Mouse (Mus musculus): Measurements from ENCODE around the gene Ralgapa2. TPM values are rescaled to one million over a fixed set of nuclear protein-coding genes. Genes with fewer than 3 reads are reported as not detected.
"Not testable (repeated sequence)": the region's sequence is repeated elsewhere in the genome, so short reads cannot be mapped to it uniquely, and the experiment has no call there.

The Ralgapa2 gene
- polyA plus RNA-seq, 1 experiment from 2014 or later = 8.6 TPM

DNA sequence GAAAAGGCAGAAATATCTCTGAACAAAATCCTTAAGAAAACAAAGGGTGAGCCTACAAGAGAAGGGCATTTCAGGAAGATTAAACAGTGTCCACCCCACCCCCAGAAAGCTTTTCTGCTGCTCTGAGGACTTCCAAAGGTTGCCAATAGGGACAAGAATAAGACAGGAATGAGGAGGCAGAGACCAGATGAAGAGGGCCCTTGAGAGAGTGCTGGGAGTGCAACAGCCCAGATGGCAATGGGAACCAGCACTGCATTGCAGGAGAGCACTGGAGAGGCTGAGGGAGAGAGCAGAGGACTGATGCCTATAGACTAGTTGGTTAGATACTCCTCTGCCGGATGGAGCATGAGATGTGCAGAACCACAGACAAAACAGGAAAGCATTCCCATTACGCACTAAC, 43.2 kb downstream of the Ralgapa2 start:
- H3K27me3 ChIP-seq (ENCODE audit: control insufficient read depth, insufficient read depth, low read length) = no peaks in the 10 kb centered on the region
- H3K9me3 ChIP-seq (ENCODE audit: control insufficient read depth, low read length) = no peaks in the 10 kb centered on the region
- no peaks in the 10 kb centered on the region for H3K4me1 ChIP-seq (ENCODE audit: control insufficient read depth, insufficient read depth, low read length)
- DNase-seq (ENCODE audit: low spot score) (no peak), ATAC-seq (ENCODE audit: insufficient read depth, low FRiP score, low TSS enrichment) (no peak)
- no peak overlapping the region for H3K4me3 ChIP-seq (ENCODE audit: low read depth, low read length)
- H3K4me2 ChIP-seq (ENCODE audit: low read depth) = no peak overlapping the region
- H3K9ac ChIP-seq (ENCODE audit: low read length) = no peak overlapping the region
- no peak overlapping the region for H3K27ac ChIP-seq (ENCODE audit: low read depth, low read length)
- no peaks in the 10 kb centered on the region for H3K36me3 ChIP-seq (ENCODE audit: control insufficient read depth, insufficient read depth, low read length)
- WGBS = 96% methylated on average over 2 of the region's 2 CpGs

DNA sequence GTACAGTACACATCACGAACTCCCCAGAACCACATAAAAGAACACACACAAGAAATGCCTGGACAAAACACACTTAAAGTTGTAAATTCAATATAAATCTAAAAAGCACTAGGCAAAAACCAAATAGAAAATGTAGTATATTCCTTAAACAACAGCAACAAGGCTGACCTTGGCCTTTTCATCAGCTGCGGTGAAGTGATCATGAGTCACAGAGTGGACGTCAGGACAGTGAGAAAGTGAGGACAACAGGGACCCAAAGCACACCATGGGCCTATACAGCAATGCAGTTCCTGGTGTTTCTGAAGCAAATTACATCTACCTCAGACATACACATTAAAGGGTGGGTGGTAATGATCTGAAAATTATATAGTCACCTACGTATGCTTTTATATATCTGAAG, 44.1 kb downstream of the Ralgapa2 start:
- H3K4me1 ChIP-seq (ENCODE audit: control insufficient read depth, insufficient read depth, low read length) = no peaks in the 10 kb centered on the region
- WGBS = 92% methylated on average over 4 of the region's 4 CpGs
- no peak overlapping the region for H3K4me3 ChIP-seq (ENCODE audit: low read depth, low read length)
- H3K27ac ChIP-seq (ENCODE audit: low read depth, low read length) = no peak overlapping the region
- H3K9ac ChIP-seq (ENCODE audit: low read length) = no peak overlapping the region
- no peaks in the 10 kb centered on the region for H3K27me3 ChIP-seq (ENCODE audit: control insufficient read depth, insufficient read depth, low read length)
- ATAC-seq (ENCODE audit: insufficient read depth, low FRiP score, low TSS enrichment) (no peak), DNase-seq (ENCODE audit: low spot score) (no peak)
- no peak overlapping the region for H3K4me2 ChIP-seq (ENCODE audit: low read depth)
- no peaks in the 10 kb centered on the region for H3K36me3 ChIP-seq (ENCODE audit: control insufficient read depth, insufficient read depth, low read length)
- no peaks in the 10 kb centered on the region for H3K9me3 ChIP-seq (ENCODE audit: control insufficient read depth, low read length)

- H3K36me3 ChIP-seq (ENCODE audit: control insufficient read depth, insufficient read depth, low read length); H3K4me1 ChIP-seq (ENCODE audit: control insufficient read depth, insufficient read depth, low read length); ATAC-seq (ENCODE audit: insufficient read depth, low FRiP score, low TSS enrichment); H3K4me2 ChIP-seq (ENCODE audit: low read depth); H3K27ac ChIP-seq (ENCODE audit: low read depth, low read length); DNase-seq (ENCODE audit: low spot score); H3K9me3 ChIP-seq (ENCODE audit: control insufficient read depth, low read length); H3K4me3 ChIP-seq (ENCODE audit: low read depth, low read length); H3K27me3 ChIP-seq (ENCODE audit: control insufficient read depth, insufficient read depth, low read length); H3K9ac ChIP-seq (ENCODE audit: low read length): not testable (repeated sequence)
- WGBS = 77% methylated on average over 3 of the region's 3 CpGs
Observed at GRCm38 (mm10) chr2:146466811-146467210, 45.3 kb downstream of the Ralgapa2 start.

DNA sequence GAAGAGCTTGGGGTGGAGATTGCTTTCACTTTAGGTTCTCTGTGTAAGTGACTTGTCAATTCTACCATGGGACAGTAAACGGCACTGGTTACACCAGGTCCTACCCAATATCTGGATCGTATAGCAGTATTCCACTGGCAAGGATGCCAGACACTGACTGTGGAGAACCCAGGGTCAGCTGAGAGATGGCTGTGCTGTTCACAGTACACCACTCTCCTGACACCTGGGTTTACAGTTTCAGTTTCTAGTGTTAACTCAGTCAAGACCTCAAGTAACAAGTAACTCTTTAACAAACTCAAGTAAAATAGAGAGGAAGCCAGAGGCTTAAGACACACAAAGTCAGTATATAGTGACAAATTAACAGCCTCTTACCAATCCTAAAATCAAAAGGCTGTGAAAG, 54.6 kb downstream of the Ralgapa2 start:
- no peak for ATAC-seq (ENCODE audit: insufficient read depth, low FRiP score, low TSS enrichment)
- no peak for DNase-seq (ENCODE audit: low spot score)
- no peaks in the 10 kb centered on the region for H3K9me3 ChIP-seq (ENCODE audit: control insufficient read depth, low read length)
- H3K27ac ChIP-seq (ENCODE audit: low read depth, low read length) = no peak overlapping the region
- 84% methylated on average over 2 of the region's 2 CpGs for WGBS
- H3K4me3 ChIP-seq (ENCODE audit: low read depth, low read length) = no peak overlapping the region
- H3K4me2 ChIP-seq (ENCODE audit: low read depth) = no peak overlapping the region
- H3K36me3 ChIP-seq (ENCODE audit: control insufficient read depth, insufficient read depth, low read length) = no peaks in the 10 kb centered on the region
- no peaks in the 10 kb centered on the region for H3K27me3 ChIP-seq (ENCODE audit: control insufficient read depth, insufficient read depth, low read length)
- H3K4me1 ChIP-seq (ENCODE audit: control insufficient read depth, insufficient read depth, low read length) = no peaks in the 10 kb centered on the region
- H3K9ac ChIP-seq (ENCODE audit: low read length) = no peak overlapping the region

- 84% methylated on average over 7 of the region's 7 CpGs for WGBS
- ATAC-seq (ENCODE audit: insufficient read depth, low FRiP score, low TSS enrichment) (no peak), DNase-seq (ENCODE audit: low spot score) (no peak)
- H3K9ac ChIP-seq (ENCODE audit: low read length) = no peak overlapping the region
- H3K27ac ChIP-seq (ENCODE audit: low read depth, low read length) = no peak overlapping the region
- H3K4me2 ChIP-seq (ENCODE audit: low read depth) = no peak overlapping the region
- H3K9me3 ChIP-seq (ENCODE audit: control insufficient read depth, low read length) = no peaks in the 10 kb centered on the region
- no peaks in the 10 kb centered on the region for H3K36me3 ChIP-seq (ENCODE audit: control insufficient read depth, insufficient read depth, low read length)
- no peaks in the 10 kb centered on the region for H3K4me1 ChIP-seq (ENCODE audit: control insufficient read depth, insufficient read depth, low read length)
- H3K4me3 ChIP-seq (ENCODE audit: low read depth, low read length) = no peak overlapping the region
- no peaks in the 10 kb centered on the region for H3K27me3 ChIP-seq (ENCODE audit: control insufficient read depth, insufficient read depth, low read length)
Observed at GRCm38 (mm10) chr2:146456612-146457011, 55.5 kb downstream of the Ralgapa2 start.

GRCm38 (mm10) chr2:146456062-146456461, 56.1 kb downstream of the Ralgapa2 start:
- Histone ChIP-seq H3K9me3 (ENCODE audit: control insufficient read depth, low read length) (no peaks in the 10 kb centered on the region), H3K4me3 (ENCODE audit: low read depth, low read length) (no peak overlapping the region), H3K27ac (ENCODE audit: low read depth, low read length) (no peak overlapping the region), H3K4me2 (ENCODE audit: low read depth) (no peak overlapping the region), H3K4me1 (ENCODE audit: control insufficient read depth, insufficient read depth, low read length) (no peaks in the 10 kb centered on the region), H3K36me3 (ENCODE audit: control insufficient read depth, insufficient read depth, low read length) (no peaks in the 10 kb centered on the region), H3K9ac (ENCODE audit: low read length) (no peak overlapping the region), H3K27me3 (ENCODE audit: control insufficient read depth, insufficient read depth, low read length) (no peaks in the 10 kb centered on the region)
- ATAC-seq (ENCODE audit: insufficient read depth, low FRiP score, low TSS enrichment) (no peak), DNase-seq (ENCODE audit: low spot score) (no peak)
- 94% methylated on average over 4 of the region's 4 CpGs for WGBS

- H3K4me2 ChIP-seq (ENCODE audit: low read depth) = no peak overlapping the region
- no peaks in the 10 kb centered on the region for H3K36me3 ChIP-seq (ENCODE audit: control insufficient read depth, insufficient read depth, low read length)
- WGBS = 92% methylated on average over 3 of the region's 3 CpGs
- H3K9me3 ChIP-seq (ENCODE audit: control insufficient read depth, low read length) = no peaks in the 10 kb centered on the region
- H3K9ac ChIP-seq (ENCODE audit: low read length) = no peak overlapping the region
- no peak overlapping the region for H3K27ac ChIP-seq (ENCODE audit: low read depth, low read length)
- ATAC-seq (ENCODE audit: insufficient read depth, low FRiP score, low TSS enrichment) = no peak
- no peak for DNase-seq (ENCODE audit: low spot score)
- no peaks in the 10 kb centered on the region for H3K4me1 ChIP-seq (ENCODE audit: control insufficient read depth, insufficient read depth, low read length)
- no peak overlapping the region for H3K4me3 ChIP-seq (ENCODE audit: low read depth, low read length)
- H3K27me3 ChIP-seq (ENCODE audit: control insufficient read depth, insufficient read depth, low read length) = no peaks in the 10 kb centered on the region
Observed at GRCm38 (mm10) chr2:146444009-146444408, 68.1 kb downstream of the Ralgapa2 start.

- Histone ChIP-seq H3K4me3 (ENCODE audit: low read depth, low read length) (no peak overlapping the region), H3K27ac (ENCODE audit: low read depth, low read length) (no peak overlapping the region), H3K36me3 (ENCODE audit: control insufficient read depth, insufficient read depth, low read length) (no peaks in the 10 kb centered on the region), H3K4me2 (ENCODE audit: low read depth) (no peak overlapping the region), H3K4me1 (ENCODE audit: control insufficient read depth, insufficient read depth, low read length) (no peaks in the 10 kb centered on the region), H3K27me3 (ENCODE audit: control insufficient read depth, insufficient read depth, low read length) (no peaks in the 10 kb centered on the region), H3K9me3 (ENCODE audit: control insufficient read depth, low read length) (no peaks in the 10 kb centered on the region), H3K9ac (ENCODE audit: low read length) (no peak overlapping the region)
- 92% methylated on average over 9 of the region's 9 CpGs for WGBS
- ATAC-seq (ENCODE audit: insufficient read depth, low FRiP score, low TSS enrichment) = no peak
- no peak for DNase-seq (ENCODE audit: low spot score)
Observed at GRCm38 (mm10) chr2:146443291-146443875, 68.8 kb downstream of the Ralgapa2 start.

- no peak overlapping the region for H3K27ac ChIP-seq (ENCODE audit: low read depth, low read length)
- DNase-seq (ENCODE audit: low spot score) (no peak), ATAC-seq (ENCODE audit: insufficient read depth, low FRiP score, low TSS enrichment) (no peak)
- H3K4me3 ChIP-seq (ENCODE audit: low read depth, low read length) = no peak overlapping the region
- no peaks in the 10 kb centered on the region for H3K4me1 ChIP-seq (ENCODE audit: control insufficient read depth, insufficient read depth, low read length)
- WGBS = 94% methylated on average over 4 of the region's 4 CpGs
- no peaks in the 10 kb centered on the region for H3K36me3 ChIP-seq (ENCODE audit: control insufficient read depth, insufficient read depth, low read length)
- H3K4me2 ChIP-seq (ENCODE audit: low read depth) = no peak overlapping the region
- H3K9me3 ChIP-seq (ENCODE audit: control insufficient read depth, low read length) = no peaks in the 10 kb centered on the region
- no peak overlapping the region for H3K9ac ChIP-seq (ENCODE audit: low read length)
- no peaks in the 10 kb centered on the region for H3K27me3 ChIP-seq (ENCODE audit: control insufficient read depth, insufficient read depth, low read length)
Observed at GRCm38 (mm10) chr2:146441711-146442110, 70.4 kb downstream of the Ralgapa2 start.
